27 mouse cellular contexts compared by ENCODE assay signal in genomic region chr3:127131048-127131447, GRCm38 (mm10).
DNase-seq lines count a peak whose midpoint lies in the region; ATAC-seq and TF ChIP-seq lines count a peak whose summit lies in the region.
"Had no signal": no experiment of that assay in that cellular context is flagged by ENCODE, and none has a peak within 500 bp of the region (broad histone marks: within the 10 kb centered on the region; RNA-seq: fewer than 3 reads in every experiment).

No protein-coding gene starts in this region.

- TF ChIP-seq CTCF in kidney, adult 2 months (conservative IDR thresholded peaks at IDR 0.05; ENCODE audit: insufficient read depth, insufficient read length, low read depth, low read length): no peak

- no peak overlapping the region for H3K4me3 ChIP-seq in embryonic facial prominence, embryonic 12.5 days
- H3K4me3 ChIP-seq in embryonic facial prominence, embryonic 10.5 days: no peak overlapping the region
- H3K4me3 ChIP-seq in kidney, adult 2 months (ENCODE audit: insufficient read depth, low read depth, low read length): no peak overlapping the region
- H3K4me3 ChIP-seq: embryonic facial prominence, embryonic 13.5 days; erythroblast, embryonic 14.5 days; forebrain, embryonic 13.5 days; heart, embryonic 12.5 days; heart, embryonic 15.5 days; hindbrain, embryonic 10.5 days; hindbrain, embryonic 13.5 days had no signal

- no peak for TF ChIP-seq POLR2A in kidney, adult 2 months (IDR thresholded peaks at IDR 0.05; ENCODE audit: low read depth, low read length)

- no peaks in the 10 kb centered on the region for H3K9me3 ChIP-seq in embryonic facial prominence, embryonic 12.5 days
- H3K9me3 ChIP-seq in embryonic facial prominence, embryonic 10.5 days: no peaks in the 10 kb centered on the region
- H3K9me3 ChIP-seq: embryonic facial prominence, embryonic 13.5 days; forebrain, embryonic 13.5 days; heart, embryonic 12.5 days; heart, embryonic 15.5 days; hindbrain, embryonic 10.5 days; hindbrain, embryonic 13.5 days had no signal

- 42% methylated on average over 3 of the region's 3 CpGs for WGBS in embryonic facial prominence, embryonic 12.5 days
- WGBS in embryonic facial prominence, embryonic 10.5 days: 47% methylated on average over 3 of the region's 3 CpGs
- 65% methylated on average over 3 of the region's 3 CpGs for WGBS in kidney, adult 2 months

- H3K4me1 ChIP-seq in embryonic facial prominence, embryonic 12.5 days: no peaks in the 10 kb centered on the region
- H3K4me1 ChIP-seq in embryonic facial prominence, embryonic 10.5 days: peaks cover 16% of the 10 kb centered on the region
- H3K4me1 ChIP-seq in kidney, adult 2 months (ENCODE audit: control insufficient read depth, insufficient read depth, low read length): no peaks in the 10 kb centered on the region; the same call in 1 of the 2 replicates
- H3K4me1 ChIP-seq: embryonic facial prominence, embryonic 13.5 days; heart, embryonic 12.5 days; heart, embryonic 15.5 days had no signal

- H3K4me2 ChIP-seq in embryonic facial prominence, embryonic 12.5 days (replicated peaks): no peak overlapping the region
- H3K4me2 ChIP-seq: embryonic facial prominence, embryonic 13.5 days; forebrain, embryonic 13.5 days; heart, embryonic 12.5 days; heart, embryonic 15.5 days; hindbrain, embryonic 13.5 days had no signal

- no peaks in the 10 kb centered on the region for H3K27me3 ChIP-seq in embryonic facial prominence, embryonic 12.5 days
- no peaks in the 10 kb centered on the region for H3K27me3 ChIP-seq in embryonic facial prominence, embryonic 10.5 days (replicated peaks; ENCODE audit: low read depth, poor library complexity, severe bottlenecking)
- no peaks in the 10 kb centered on the region for H3K27me3 ChIP-seq in kidney, adult 2 months (replicated peaks; ENCODE audit: control insufficient read depth, insufficient read depth, low read length)
- H3K27me3 ChIP-seq: embryonic facial prominence, embryonic 13.5 days; forebrain, embryonic 13.5 days; heart, embryonic 12.5 days; heart, embryonic 15.5 days; hindbrain, embryonic 13.5 days had no signal

- DNase-seq in embryonic facial prominence, embryonic 10.5 days (ENCODE audit: low spot score): no peak
- peak; percentile 34 for DNase-seq in kidney, adult 2 months
- DNase-seq in kidney, adult 11 months: no peak
- DNase-seq in kidney, postnatal 14 days: peak; percentile 5
- no peak for DNase-seq in kidney, postnatal 10 days
- DNase-seq in retina, embryonic 14.5 days (ENCODE audit: low spot score): peak; percentile 26
- DNase-seq in retina, postnatal 1 day: no peak
- DNase-seq: adrenal gland, adult 8-10 months; adrenal gland, postnatal 25 days; cerebellum, adult 11-12 months; cerebellum, adult 8-10 months; cerebellum, postnatal 14 days; gastrocnemius, postnatal 25 days; heart, adult 18-20 months; heart, postnatal 10 days; heart, postnatal 36 days had no signal

- ATAC-seq in embryonic facial prominence, embryonic 12.5 days (ENCODE audit: insufficient number of reproducible peaks, insufficient read depth, low FRiP score, low TSS enrichment): 0 out of 2 replicates have a peak, but pooled peaks have one; percentile 10
- ATAC-seq: activated CD4-positive, CD25-positive, alpha-beta regulatory T cell, adult 4 months; forebrain, embryonic 13.5 days; forebrain, embryonic 16.5 days; hindbrain, embryonic 16.5 days had no signal

- H3K9ac ChIP-seq in embryonic facial prominence, embryonic 12.5 days: no peak overlapping the region
- H3K9ac ChIP-seq: embryonic facial prominence, embryonic 13.5 days; forebrain, embryonic 13.5 days; heart, embryonic 12.5 days; heart, embryonic 15.5 days; hindbrain, embryonic 13.5 days had no signal

- no peaks in the 10 kb centered on the region for H3K36me3 ChIP-seq in embryonic facial prominence, embryonic 12.5 days
- H3K36me3 ChIP-seq in embryonic facial prominence, embryonic 10.5 days (replicated peaks): no peaks in the 10 kb centered on the region
- H3K36me3 ChIP-seq in kidney, adult 2 months (ENCODE audit: control insufficient read depth, insufficient read depth, low read length): no peaks in the 10 kb centered on the region
- H3K36me3 ChIP-seq: embryonic facial prominence, embryonic 13.5 days; heart, embryonic 12.5 days; heart, embryonic 15.5 days; hindbrain, embryonic 10.5 days; hindbrain, embryonic 13.5 days had no signal

- no peak overlapping the region for H3K27ac ChIP-seq in embryonic facial prominence, embryonic 12.5 days
- H3K27ac ChIP-seq in embryonic facial prominence, embryonic 10.5 days (replicated peaks): no peak overlapping the region
- H3K27ac ChIP-seq in kidney, adult 2 months (ENCODE audit: insufficient read depth, low read depth, low read length): 0 out of 2 replicates have a peak overlapping the region, but pooled peaks have one; percentile 23
- H3K27ac ChIP-seq: embryonic facial prominence, embryonic 13.5 days; forebrain, embryonic 13.5 days; heart, embryonic 15.5 days; hindbrain, embryonic 10.5 days; hindbrain, embryonic 13.5 days had no signal

Comparison
In these comparisons a context has a peak if more than half of its experiments do, and no peak if none do; other contexts are left out.
1. DNase-seq: peak in kidney, adult 2 months (single experiment), kidney, postnatal 14 days (single experiment) and retina, embryonic 14.5 days (single experiment); none in embryonic facial prominence, embryonic 10.5 days (single experiment), kidney, adult 11 months (single experiment), kidney, postnatal 10 days (single experiment) and retina, postnatal 1 day (single experiment).